ENCODE assay signal across 18 mouse cellular contexts in the genomic region with DNA sequence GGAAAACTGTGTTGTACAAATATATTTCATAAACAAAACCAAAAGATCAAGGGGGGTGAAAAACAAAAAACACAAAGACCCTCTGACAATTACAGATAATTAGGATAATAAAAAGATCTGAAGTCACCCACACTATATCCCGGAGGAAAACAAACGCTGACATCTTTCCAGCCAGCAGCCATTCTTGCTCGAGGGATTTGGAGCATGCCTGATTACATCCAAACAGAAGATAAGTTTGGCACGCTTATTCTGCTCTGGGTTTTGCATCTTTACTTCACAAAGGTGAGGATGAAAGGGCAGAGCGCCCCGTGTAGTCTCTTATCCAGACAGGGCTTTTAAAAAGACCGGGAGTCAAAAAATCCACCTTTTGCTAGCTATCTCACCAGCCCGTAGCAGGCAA.
DNase-seq lines count a peak whose midpoint lies in the region; ATAC-seq lines count a peak whose summit lies in the region.
"Had no signal": no experiment of that assay in that cellular context is flagged by ENCODE, and none has a peak within 500 bp of the region (broad histone marks: within the 10 kb centered on the region; RNA-seq: fewer than 3 reads in every experiment).

No protein-coding gene starts in this region.

- ATAC-seq in midbrain, embryonic 14.5 days (ENCODE audit: low FRiP score, low TSS enrichment): no peak
- no peak for ATAC-seq in midbrain, embryonic 11.5 days (ENCODE audit: low FRiP score)
- ATAC-seq in forebrain, embryonic 16.5 days: no peak
- ATAC-seq in hindbrain, embryonic 16.5 days: no peak
- no peak for ATAC-seq in neural tube, embryonic 15.5 days (ENCODE audit: low FRiP score)
- ATAC-seq in intestine, embryonic 16.5 days: no peak
- ATAC-seq: liver, embryonic 12.5 days had no signal

- H3K9ac ChIP-seq in midbrain, embryonic 14.5 days (replicated peaks; ENCODE audit: low read length): no peak overlapping the region
- no peak overlapping the region for H3K9ac ChIP-seq in midbrain, embryonic 11.5 days (ENCODE audit: low read length)
- no peak overlapping the region for H3K9ac ChIP-seq in forebrain, embryonic 16.5 days (replicated peaks; ENCODE audit: low read depth, low read length)
- no peak overlapping the region for H3K9ac ChIP-seq in hindbrain, embryonic 16.5 days (ENCODE audit: low read depth, low read length)
- H3K9ac ChIP-seq in neural tube, embryonic 15.5 days (replicated peaks): no peak overlapping the region
- no peak overlapping the region for H3K9ac ChIP-seq in intestine, embryonic 16.5 days (ENCODE audit: low read depth, low read length)
- H3K9ac ChIP-seq: embryonic facial prominence, embryonic 12.5 days; liver, embryonic 12.5 days had no signal

- H3K9me3 ChIP-seq in midbrain, embryonic 14.5 days (ENCODE audit: control insufficient read depth, low read length): no peaks in the 10 kb centered on the region
- no peaks in the 10 kb centered on the region for H3K9me3 ChIP-seq in midbrain, embryonic 11.5 days (ENCODE audit: control insufficient read depth, low read length)
- no peaks in the 10 kb centered on the region for H3K9me3 ChIP-seq in forebrain, embryonic 16.5 days (ENCODE audit: control insufficient read depth, low read length)
- H3K9me3 ChIP-seq in hindbrain, embryonic 16.5 days (ENCODE audit: control insufficient read depth, low read length): no peaks in the 10 kb centered on the region
- H3K9me3 ChIP-seq in neural tube, embryonic 15.5 days (replicated peaks): no peaks in the 10 kb centered on the region
- no peaks in the 10 kb centered on the region for H3K9me3 ChIP-seq in intestine, embryonic 16.5 days (ENCODE audit: control insufficient read depth, low read length)
- H3K9me3 ChIP-seq: embryonic facial prominence, embryonic 12.5 days; liver, embryonic 12.5 days had no signal

- H3K36me3 ChIP-seq in midbrain, embryonic 14.5 days (ENCODE audit: control insufficient read depth, insufficient read depth, low read length): peaks cover 30% of the 10 kb centered on the region
- H3K36me3 ChIP-seq in midbrain, embryonic 11.5 days (ENCODE audit: control insufficient read depth, insufficient read depth, low read length): peaks cover 8% of the 10 kb centered on the region; the same call in 1 of the 2 replicates
- H3K36me3 ChIP-seq in forebrain, embryonic 16.5 days (ENCODE audit: control insufficient read depth, insufficient read depth): peaks cover 9% of the 10 kb centered on the region; the same call in 1 of the 2 replicates
- H3K36me3 ChIP-seq in hindbrain, embryonic 16.5 days (ENCODE audit: control insufficient read depth, insufficient read depth, low read length): peaks cover 7% of the 10 kb centered on the region
- peaks cover 15% of the 10 kb centered on the region for H3K36me3 ChIP-seq in neural tube, embryonic 15.5 days
- peaks cover 13% of the 10 kb centered on the region; the same call in 1 of the 2 replicates for H3K36me3 ChIP-seq in intestine, embryonic 16.5 days (ENCODE audit: control insufficient read depth, insufficient read depth, low read length)

- intact Hi-C loops in gastrocnemius, postnatal 14 days (cut with DNase I; ENCODE audit: low total_unique reads): no loop called here

- 6% methylated on average over 8 of the region's 8 CpGs for WGBS in midbrain, embryonic 14.5 days
- WGBS in midbrain, embryonic 11.5 days: 14% methylated on average over 8 of the region's 8 CpGs
- 6% methylated on average over 8 of the region's 8 CpGs for WGBS in forebrain, embryonic 16.5 days
- WGBS in hindbrain, embryonic 16.5 days: 11% methylated on average over 8 of the region's 8 CpGs
- WGBS in neural tube, embryonic 15.5 days: 10% methylated on average over 8 of the region's 8 CpGs
- 46% methylated on average over 8 of the region's 8 CpGs for WGBS in intestine, embryonic 16.5 days

- H3K27ac ChIP-seq in midbrain, embryonic 14.5 days (replicated peaks; ENCODE audit: low read depth, low read length): no peak overlapping the region
- no peak overlapping the region; the same call in 1 of the 2 replicates for H3K27ac ChIP-seq in midbrain, embryonic 11.5 days (ENCODE audit: low read depth, low read length)
- no peak overlapping the region for H3K27ac ChIP-seq in forebrain, embryonic 16.5 days (ENCODE audit: low read length)
- no peak overlapping the region for H3K27ac ChIP-seq in hindbrain, embryonic 16.5 days (ENCODE audit: low read depth, low read length)
- 0 out of 2 replicates have a peak overlapping the region, but pooled peaks have one; percentile 10 for H3K27ac ChIP-seq in neural tube, embryonic 15.5 days (replicated peaks)
- H3K27ac ChIP-seq in intestine, embryonic 16.5 days (ENCODE audit: low read length): no peak overlapping the region
- H3K27ac ChIP-seq: embryonic facial prominence, embryonic 12.5 days; liver, embryonic 12.5 days; stomach, postnatal 0 days had no signal

- no peaks in the 10 kb centered on the region for H3K27me3 ChIP-seq in midbrain, embryonic 14.5 days (ENCODE audit: control insufficient read depth, insufficient read depth, low read length)
- H3K27me3 ChIP-seq in midbrain, embryonic 11.5 days (ENCODE audit: control insufficient read depth, insufficient read depth, low read length): no peaks in the 10 kb centered on the region
- H3K27me3 ChIP-seq in forebrain, embryonic 16.5 days (replicated peaks; ENCODE audit: control insufficient read depth, insufficient read depth, low read length): no peaks in the 10 kb centered on the region
- no peaks in the 10 kb centered on the region for H3K27me3 ChIP-seq in hindbrain, embryonic 16.5 days (replicated peaks; ENCODE audit: control insufficient read depth, insufficient read depth, low read length)
- H3K27me3 ChIP-seq in neural tube, embryonic 15.5 days (replicated peaks): no peaks in the 10 kb centered on the region
- no peaks in the 10 kb centered on the region for H3K27me3 ChIP-seq in intestine, embryonic 16.5 days (replicated peaks; ENCODE audit: control insufficient read depth, insufficient read depth, low read length)
- H3K27me3 ChIP-seq: embryonic facial prominence, embryonic 12.5 days; liver, embryonic 12.5 days had no signal

- peak overlapping the region; percentile 24; the same call in 1 of the 2 replicates for H3K4me2 ChIP-seq in midbrain, embryonic 14.5 days (ENCODE audit: low read length)
- no peak overlapping the region for H3K4me2 ChIP-seq in midbrain, embryonic 11.5 days
- peak overlapping the region; percentile 34 for H3K4me2 ChIP-seq in forebrain, embryonic 16.5 days (ENCODE audit: low read length)
- H3K4me2 ChIP-seq in hindbrain, embryonic 16.5 days (ENCODE audit: low read length): peak overlapping the region; percentile 38
- peak overlapping the region; percentile 17 for H3K4me2 ChIP-seq in neural tube, embryonic 15.5 days
- no peak overlapping the region for H3K4me2 ChIP-seq in intestine, embryonic 16.5 days (ENCODE audit: low read depth, low read length)
- H3K4me2 ChIP-seq: embryonic facial prominence, embryonic 12.5 days; heart, embryonic 11.5 days; liver, embryonic 12.5 days had no signal

- H3K4me3 ChIP-seq in midbrain, embryonic 14.5 days (replicated peaks; ENCODE audit: low read depth, low read length): no peak overlapping the region
- no peak overlapping the region for H3K4me3 ChIP-seq in midbrain, embryonic 11.5 days (ENCODE audit: low read depth, low read length)
- H3K4me3 ChIP-seq in forebrain, embryonic 16.5 days (replicated peaks; ENCODE audit: low read length): no peak overlapping the region
- no peak overlapping the region for H3K4me3 ChIP-seq in hindbrain, embryonic 16.5 days (ENCODE audit: low read length)
- no peak overlapping the region for H3K4me3 ChIP-seq in neural tube, embryonic 15.5 days (replicated peaks)
- H3K4me3 ChIP-seq in intestine, embryonic 16.5 days (ENCODE audit: low read length): no peak overlapping the region
- H3K4me3 ChIP-seq: embryonic facial prominence, embryonic 12.5 days; liver, embryonic 12.5 days had no signal

- peak; percentile 44 for DNase-seq in midbrain, embryonic 14.5 days
- no peak for DNase-seq in midbrain, embryonic 11.5 days (ENCODE audit: low spot score, missing footprints)
- no peak for DNase-seq in gastrocnemius, postnatal 14 days
- no peak for DNase-seq in lung, postnatal 36 days
- DNase-seq: adrenal gland, postnatal 10 days; cerebellum, adult 8-10 months; gastrocnemius, postnatal 25 days; kidney, adult 11 months; kidney, postnatal 4 days; thymus, postnatal 36 days had no signal

- H3K4me1 ChIP-seq in midbrain, embryonic 14.5 days (ENCODE audit: control insufficient read depth, insufficient read depth, low read length): peaks cover 19% of the 10 kb centered on the region
- peaks cover 24% of the 10 kb centered on the region for H3K4me1 ChIP-seq in midbrain, embryonic 11.5 days (ENCODE audit: control insufficient read depth, insufficient read depth, low read length)
- peaks cover 18% of the 10 kb centered on the region for H3K4me1 ChIP-seq in forebrain, embryonic 16.5 days (replicated peaks; ENCODE audit: control insufficient read depth, insufficient read depth, low read length)
- H3K4me1 ChIP-seq in hindbrain, embryonic 16.5 days (ENCODE audit: control insufficient read depth, insufficient read depth, low read depth, low read length): peaks cover 16% of the 10 kb centered on the region
- peaks cover 23% of the 10 kb centered on the region for H3K4me1 ChIP-seq in neural tube, embryonic 15.5 days
- no peaks in the 10 kb centered on the region for H3K4me1 ChIP-seq in intestine, embryonic 16.5 days (ENCODE audit: control insufficient read depth, insufficient read depth, low read length)

Comparison
In these comparisons a context has a peak if more than half of its experiments do, and no peak if none do; other contexts are left out.
1. H3K4me2 ChIP-seq: peak in midbrain, embryonic 14.5 days (single experiment), forebrain, embryonic 16.5 days (single experiment), hindbrain, embryonic 16.5 days (single experiment) and neural tube, embryonic 15.5 days (single experiment); none in midbrain, embryonic 11.5 days (single experiment) and intestine, embryonic 16.5 days (single experiment).